Mouse (Mus musculus) bone marrow, adult 2 months (tissue): ENCODE data around the gene Abracl.

Experiments
- CTCF ChIP-seq: fragments of 200-500 bp; IDR thresholded peaks from 2 replicates; pipeline ENCODE4 v1.5.1; 2011; ENCODE audit warnings: low read length, control low read depth; ENCODE audit not compliant: control insufficient read depth, insufficient read depth
- POLR2A ChIP-seq: fragments of 200-500 bp; IDR thresholded peaks from 2 replicates; pipeline ENCODE4 v1.6.1; 2011; ENCODE audit warnings: low read depth, mild to moderate bottlenecking, control low read depth, low read length, borderline replicate concordance; ENCODE audit not compliant: control insufficient read depth

DNA sequence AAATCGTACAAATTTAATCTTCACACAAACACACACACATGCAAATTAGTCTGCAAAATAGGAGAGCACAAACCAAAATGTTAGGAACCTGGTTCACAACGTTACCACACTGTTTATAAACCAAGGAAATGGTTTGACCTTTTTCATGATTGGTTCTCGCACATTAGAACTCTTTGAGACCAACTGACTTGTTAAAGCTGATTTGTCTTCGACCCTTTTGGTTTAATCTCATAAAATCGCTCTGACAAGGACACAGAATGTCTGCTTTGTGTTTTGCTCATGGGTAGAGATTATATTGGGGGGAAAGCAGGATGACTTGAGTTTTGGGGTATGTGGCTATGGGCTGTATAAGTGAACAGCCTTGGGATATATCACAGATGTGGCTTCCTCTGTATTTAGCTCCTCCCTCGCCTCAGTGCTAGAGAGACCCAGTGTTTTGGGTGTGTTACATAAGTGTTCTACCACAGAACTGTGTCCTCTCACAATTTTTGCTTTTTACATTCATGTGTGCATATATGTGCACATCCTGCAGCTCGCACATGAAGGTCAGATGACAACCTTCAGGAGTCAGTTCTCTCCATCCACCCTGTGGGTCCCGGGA, 35.2 kb downstream of the Abracl start:
- TF ChIP-seq CTCF (no peak), POLR2A (no peak)
